Mouse (Mus musculus): Measurements from ENCODE around the gene Ccl2.

DNA sequence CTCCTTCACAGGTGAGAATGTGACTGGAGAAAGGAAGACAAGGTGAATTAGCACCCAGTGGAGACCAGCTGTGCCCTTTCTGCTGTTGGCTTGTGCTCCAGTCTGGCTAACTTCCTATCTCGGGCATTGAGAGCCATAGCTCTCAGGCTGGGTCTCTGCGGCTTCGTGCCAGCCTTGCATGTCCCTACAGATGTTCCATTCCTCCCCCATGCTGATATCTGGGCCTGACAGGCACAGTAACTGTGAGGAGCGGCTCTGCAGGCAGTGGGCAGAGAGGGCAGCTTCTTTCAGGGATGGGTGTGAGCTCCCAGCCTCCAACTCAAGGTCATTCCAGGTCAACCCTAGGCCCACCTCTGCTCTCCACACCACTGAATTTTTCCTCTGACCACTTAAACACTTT lies 35.9 kb upstream of the Ccl2 start:
- TF ChIP-seq CTCF (IDR thresholded peaks at IDR 0.05; ENCODE audit: control insufficient read depth, insufficient read depth, low read length) (no peak), POLR2A (IDR thresholded peaks at IDR 0.05; ENCODE audit: borderline replicate concordance, control insufficient read depth, low read depth, low read length) (no peak)

Data from bone marrow, adult 2 months (tissue).